Mouse (Mus musculus) liver, embryonic 14.5 days (tissue): ENCODE results near the gene Rhbdd1. TPM values are rescaled to one million over a fixed set of nuclear protein-coding genes. Genes with fewer than 3 reads are reported as not detected.
A peak's percentile ranks its signal among the peaks of the same experiment; 100 is the strongest.

Source experiments
- ATAC-seq: fragments of 200-750 bp; cut with Nextera tagmentation; 2 replicates; pipeline ENCODE4 v1.8.0; 2017; ENCODE audit warnings: moderate number of reproducible peaks, mild to moderate bottlenecking, moderate library complexity; ENCODE audit not compliant: insufficient read depth
- DNase-seq, 3 experiments: peaks; one replicate each; pipeline ENCODE4 v3.0.0-alpha.2; 2012 to 2013; ENCODE audit warnings: low read depth in 3 of 3, low spot score in 3 of 3
- H3K27ac ChIP-seq: fragments of 300-500 bp; sonication (generic); 2 replicates; pipeline ENCODE4 v1.5.1; 2014; ENCODE audit warnings: moderate library complexity, mild to moderate bottlenecking, control low read depth, inconsistent platforms
- H3K27me3 ChIP-seq: fragments of 300-500 bp; sonication (generic); 2 replicates; pipeline ENCODE4 v1.6.1; 2014; ENCODE audit warnings: mild to moderate bottlenecking, low read length, moderate library complexity; ENCODE audit not compliant: control insufficient read depth, insufficient read depth
- H3K36me3 ChIP-seq: fragments of 300-500 bp; sonication (generic); replicated peaks from 2 replicates; pipeline ENCODE4 v1.6.1; 2014; ENCODE audit warnings: low read depth; ENCODE audit not compliant: control insufficient read depth, insufficient read depth
- H3K4me1 ChIP-seq, 2 experiments: fragments of 200-500 bp in 1 of 2; fragments of 300-500 bp in 1 of 2; sonication (generic) in 1 of 2; replicated peaks; 2 replicates each; pipeline ENCODE4 v1.6.1; 2012 to 2014; ENCODE audit warnings: antibody characterized with exemption in 1 of 2, inconsistent platforms in 1 of 2, low read length in 1 of 2; ENCODE audit not compliant: control insufficient read depth in 2 of 2, insufficient read depth in 2 of 2
- H3K4me2 ChIP-seq: fragments of 300-500 bp; sonication (generic); 2 replicates; pipeline ENCODE4 v1.6.1; 2014; ENCODE audit warnings: low read depth, mild to moderate bottlenecking, control low read depth, moderate library complexity
- H3K4me3 ChIP-seq, 2 experiments: fragments of 200-500 bp in 1 of 2; fragments of 300-500 bp in 1 of 2; sonication (generic) in 1 of 2; 2 replicates each; pipeline ENCODE4 v1.5.1; 2012 to 2014; ENCODE audit warnings: low read depth in 2 of 2, low read length in 2 of 2, mild to moderate bottlenecking in 2 of 2, control low read depth in 1 of 2, inconsistent platforms in 1 of 2, moderate library complexity in 1 of 2; ENCODE audit not compliant: insufficient read depth in 1 of 2
- H3K9ac ChIP-seq: fragments of 300-500 bp; sonication (generic); replicated peaks from 2 replicates; pipeline ENCODE4 v1.6.1; 2014; ENCODE audit warnings: mild to moderate bottlenecking, control low read depth, moderate library complexity
- H3K9me3 ChIP-seq: fragments of 300-500 bp; sonication (generic); 2 replicates; pipeline ENCODE4 v1.6.1; 2016; ENCODE audit warnings: low read length, mixed read lengths; ENCODE audit not compliant: control insufficient read depth
- CTCF ChIP-seq: IDR thresholded peaks from 2 replicates; pipeline ENCODE4 v1.5.1; 2016; ENCODE audit warnings: antibody characterized with exemption, low read depth, control low read depth
- EP300 ChIP-seq: IDR thresholded peaks from 2 replicates; pipeline ENCODE4 v1.6.1; 2016; ENCODE audit warnings: antibody characterized with exemption, low read depth
- WGBS: fragments of 180-500 bp; shearing (Covaris S2); extraction: QIAGEN DNeasy Blood & Tissue Kit; methylation state at CpG from one replicate; pipeline ENCODE4 v1.1.7; 2014; ENCODE audit not compliant: insufficient replicate concordance; 5-methylcytosine and 5-hydroxymethylcytosine counted together
- polyA plus RNA-seq, 2 experiments: library from polyadenylated mRNA; depleted of rRNA in 1 of 2; stranded (reverse) in 1 of 2; unstranded in 1 of 2; fragments of >200 nt; fragmentation: Nextera tagmentation in 1 of 2; extraction: Ambion mirVana in 1 of 2; gene quantifications; 2 replicates each; pipeline versions ENCODE4 v1.2.1 to v1.2.3; 2012 to 2014

Rhbdd1 gene
- polyA plus RNA-seq, 2 experiments: 4.9 to 5.8 TPM

- ATAC-seq: no peak
- no peak overlapping the region for H3K4me2 ChIP-seq
- H3K9ac ChIP-seq: no peak overlapping the region
- H3K36me3 ChIP-seq: no peaks in the 10 kb centered on the region
- no peak overlapping the region for H3K4me3 ChIP-seq
- no peaks in the 10 kb centered on the region for H3K27me3 ChIP-seq
- H3K9me3 ChIP-seq: no peaks in the 10 kb centered on the region
- no peak overlapping the region for H3K27ac ChIP-seq
- no peak for TF ChIP-seq CTCF
- TF ChIP-seq EP300: no peak
- DNase-seq: no peak
- peaks cover 15 to 27% of the 10 kb centered on the region in 2 experiments for H3K4me1 ChIP-seq
- WGBS: 81% methylated on average over 4 of the region's 4 CpGs
Measured at GRCm38 (mm10) chr1:82361240-82361639, 45.0 kb downstream of the Rhbdd1 start.

- H3K9ac ChIP-seq: no peak overlapping the region
- TF ChIP-seq EP300: no peak
- TF ChIP-seq CTCF: no peak
- WGBS: 80% methylated on average over 6 of the region's 6 CpGs
- H3K4me3 ChIP-seq: no peak overlapping the region
- H3K36me3 ChIP-seq: no peaks in the 10 kb centered on the region
- H3K27me3 ChIP-seq: no peaks in the 10 kb centered on the region
- DNase-seq: no peak
- ATAC-seq: no peak
- no peak overlapping the region for H3K4me2 ChIP-seq
- peaks cover 15 to 27% of the 10 kb centered on the region in 2 experiments for H3K4me1 ChIP-seq
- no peaks in the 10 kb centered on the region for H3K9me3 ChIP-seq
- H3K27ac ChIP-seq: no peak overlapping the region
Measured at GRCm38 (mm10) chr1:82362165-82362564, 45.9 kb downstream of the Rhbdd1 start.

GRCm38 (mm10) chr1:82364047-82364446, 47.8 kb downstream of the Rhbdd1 start:
- ATAC-seq (no peak), DNase-seq (no peak)
- H3K27ac ChIP-seq: no peak overlapping the region
- H3K4me3 ChIP-seq: no peak overlapping the region
- no peak for TF ChIP-seq EP300
- no peak for TF ChIP-seq CTCF
- no peaks in the 10 kb centered on the region for H3K9me3 ChIP-seq
- H3K9ac ChIP-seq: 0 out of 2 replicates have a peak overlapping the region, but pooled peaks have one; percentile 9
- H3K4me1 ChIP-seq: peaks cover 15 to 23% of the 10 kb centered on the region in 2 experiments
- H3K4me2 ChIP-seq: no peak overlapping the region
- WGBS: 81% methylated on average over 7 of the region's 7 CpGs
- no peaks in the 10 kb centered on the region for H3K27me3 ChIP-seq
- H3K36me3 ChIP-seq: no peaks in the 10 kb centered on the region

DNA sequence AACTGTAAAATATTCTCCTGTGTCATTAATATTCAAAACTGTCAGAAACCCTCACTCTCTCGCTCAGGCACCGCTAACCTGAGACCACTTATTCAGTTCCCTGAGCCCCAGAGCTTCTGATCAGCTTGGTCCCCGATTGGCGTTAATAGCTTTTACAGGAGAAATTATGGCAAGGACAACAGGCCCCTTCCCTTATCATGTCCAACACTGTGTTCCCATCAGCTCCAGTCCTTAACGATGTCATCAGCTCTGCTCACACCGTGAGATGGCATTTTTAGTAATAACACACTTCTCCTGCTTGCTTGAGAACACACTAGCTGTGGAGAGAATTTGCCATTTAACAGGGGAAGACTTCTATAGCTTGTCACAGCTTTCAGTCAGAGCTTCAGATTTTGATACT, 48.2 kb downstream of the Rhbdd1 start:
- no peak overlapping the region for H3K4me2 ChIP-seq
- no peak overlapping the region for H3K9ac ChIP-seq
- no peak for TF ChIP-seq CTCF
- TF ChIP-seq EP300: no peak
- 75% methylated on average over 6 of the region's 6 CpGs for WGBS
- no peaks in the 10 kb centered on the region for H3K27me3 ChIP-seq
- ATAC-seq (peak; percentile 49; the same call in 1 of the 2 replicates), DNase-seq (peak in 1 of 3 experiments; percentile 11)
- no peak overlapping the region; the same call in 1 of the 2 replicates for H3K27ac ChIP-seq
- peaks cover 13 to 20% of the 10 kb centered on the region in 2 experiments for H3K4me1 ChIP-seq
- H3K9me3 ChIP-seq: no peaks in the 10 kb centered on the region
- no peak overlapping the region for H3K4me3 ChIP-seq
- no peaks in the 10 kb centered on the region for H3K36me3 ChIP-seq

DNA sequence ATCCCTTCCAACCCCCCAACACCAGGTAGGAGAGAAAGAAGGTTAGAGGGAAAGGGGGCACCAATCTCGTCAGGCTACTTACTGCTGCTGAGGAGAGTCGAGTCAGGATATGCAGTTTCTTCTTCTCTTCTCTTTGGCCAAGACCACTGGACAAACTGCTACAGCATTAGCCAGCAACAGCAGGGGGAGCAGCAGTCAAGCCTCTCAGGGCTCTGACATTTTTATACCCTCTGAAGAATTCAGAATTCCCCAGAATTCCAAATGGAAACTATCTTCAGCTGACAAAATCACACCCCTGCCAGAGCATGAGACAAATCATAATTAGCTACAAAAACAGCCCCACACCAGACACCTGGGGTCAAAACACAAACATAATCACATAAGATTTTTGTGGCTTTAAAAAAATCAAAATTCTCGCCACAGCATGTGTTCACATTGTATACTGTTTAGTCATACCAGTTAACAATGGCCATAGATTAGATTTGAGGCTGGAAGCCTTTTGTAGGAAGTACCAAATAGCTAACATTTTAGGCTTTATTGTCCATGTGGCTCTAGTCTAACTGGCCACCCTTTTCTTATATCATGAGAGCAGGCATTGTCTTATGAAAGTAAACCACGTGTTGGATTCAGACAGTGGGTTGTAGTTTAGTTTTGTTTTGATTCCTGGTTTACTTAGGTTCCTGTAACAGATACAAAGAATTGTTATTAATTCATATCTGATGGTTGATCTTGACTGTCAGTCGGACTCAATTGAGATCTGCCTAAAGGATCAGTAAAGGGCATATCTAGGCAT, 55.6 kb downstream of the Rhbdd1 start:
- H3K27ac ChIP-seq: no peak overlapping the region
- no peaks in the 10 kb centered on the region for H3K27me3 ChIP-seq
- H3K36me3 ChIP-seq: peaks cover 3% of the 10 kb centered on the region
- H3K4me2 ChIP-seq: no peak overlapping the region
- ATAC-seq (no peak), DNase-seq (no peak)
- no peak for TF ChIP-seq EP300
- 0 out of 2 replicates have a peak, but pooled peaks have one; percentile 10 for TF ChIP-seq CTCF
- 58% methylated on average over 5 of the region's 5 CpGs for WGBS
- no peak overlapping the region for H3K4me3 ChIP-seq
- no peaks in the 10 kb centered on the region for H3K9me3 ChIP-seq
- H3K4me1 ChIP-seq: peaks cover 22 to 28% of the 10 kb centered on the region in 2 experiments
- no peak overlapping the region for H3K9ac ChIP-seq
